24 mouse cellular contexts compared by ENCODE assay signal in the genomic region with DNA sequence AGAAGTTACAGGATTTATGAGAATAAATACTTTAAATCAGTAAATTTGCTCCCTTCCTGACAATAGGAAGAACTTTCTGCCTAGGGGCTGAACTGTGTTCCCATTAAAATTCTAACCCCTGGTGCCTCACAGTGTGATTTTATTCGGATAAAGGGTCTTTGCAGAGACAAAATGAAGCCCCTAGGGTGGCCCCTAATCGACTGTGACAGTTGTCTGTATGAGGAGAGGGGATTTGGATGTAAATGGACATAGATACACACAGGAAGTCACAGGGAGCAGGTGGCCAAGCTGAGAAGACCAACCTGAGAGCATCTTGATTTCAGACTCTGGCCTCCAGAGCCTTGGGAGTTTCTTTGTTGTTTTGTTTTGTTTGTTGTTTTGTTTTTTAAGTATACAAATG.
"Had no signal": no experiment of that assay in that cellular context is flagged by ENCODE, and none has a peak within 500 bp of the region (broad histone marks: within the 10 kb centered on the region; RNA-seq: fewer than 3 reads in every experiment).

No protein-coding gene starts in this region.

- H3K9me3 ChIP-seq: limb, embryonic 10.5 days; limb, embryonic 13.5 days; liver, embryonic 15.5 days; lung, embryonic 15.5 days; neural tube, embryonic 13.5 days had no signal

- H3K36me3 ChIP-seq: limb, embryonic 13.5 days; lung, embryonic 15.5 days; neural tube, embryonic 13.5 days had no signal

- H3K27ac ChIP-seq: kidney, postnatal 0 days; layer of hippocampus, adult 2 months; limb, embryonic 10.5 days; limb, embryonic 13.5 days; liver, embryonic 12.5 days; liver, embryonic 15.5 days; lung, embryonic 15.5 days; midbrain, embryonic 10.5 days; stomach, postnatal 0 days had no signal

- H3K4me2 ChIP-seq: limb, embryonic 13.5 days; liver, embryonic 12.5 days; liver, embryonic 15.5 days; lung, embryonic 15.5 days; neural tube, embryonic 13.5 days had no signal

- H3K4me3 ChIP-seq: layer of hippocampus, adult 2 months; limb, embryonic 10.5 days; limb, embryonic 13.5 days; liver, embryonic 12.5 days; liver, embryonic 15.5 days; lung, embryonic 15.5 days; megakaryocyte, embryonic 14.5 days; midbrain, embryonic 10.5 days; neural tube, embryonic 13.5 days had no signal

- DNase-seq: kidney, adult 2 months; kidney, postnatal 25 days; layer of hippocampus, adult 9-11 months; liver; lung, adult 18-20 months; lung, postnatal 10 days; lung, postnatal 36 days; right cerebral cortex, adult 18-20 months; right cerebral cortex, postnatal 14 days; right cerebral cortex, postnatal 4 days; thymus, adult 2 months; thymus, postnatal 14 days; thymus, postnatal 4 days had no signal

- H3K9ac ChIP-seq: limb, embryonic 13.5 days; liver, embryonic 12.5 days; liver, embryonic 15.5 days; lung, embryonic 15.5 days; neural tube, embryonic 13.5 days had no signal

- H3K27me3 ChIP-seq: limb, embryonic 13.5 days; liver, embryonic 12.5 days; liver, embryonic 15.5 days; lung, embryonic 15.5 days; megakaryocyte, embryonic 14.5 days; neural tube, embryonic 13.5 days had no signal

- ATAC-seq: liver, embryonic 12.5 days had no signal
